Mouse (Mus musculus): Measurements from ENCODE around the gene Pdlim3.
"Not testable (repeated sequence)": the region's sequence is repeated elsewhere in the genome, so short reads cannot be mapped to it uniquely, and the experiment has no call there.

Pdlim3 gene

GRCm38 (mm10) chr8:45885202-45885685 is at the start of gene Pdlim3:
Gene Pdlim3 (plus strand): TSS chr8:45885461.
- DNase-seq (ENCODE audit: low spot score): no peak

DNA sequence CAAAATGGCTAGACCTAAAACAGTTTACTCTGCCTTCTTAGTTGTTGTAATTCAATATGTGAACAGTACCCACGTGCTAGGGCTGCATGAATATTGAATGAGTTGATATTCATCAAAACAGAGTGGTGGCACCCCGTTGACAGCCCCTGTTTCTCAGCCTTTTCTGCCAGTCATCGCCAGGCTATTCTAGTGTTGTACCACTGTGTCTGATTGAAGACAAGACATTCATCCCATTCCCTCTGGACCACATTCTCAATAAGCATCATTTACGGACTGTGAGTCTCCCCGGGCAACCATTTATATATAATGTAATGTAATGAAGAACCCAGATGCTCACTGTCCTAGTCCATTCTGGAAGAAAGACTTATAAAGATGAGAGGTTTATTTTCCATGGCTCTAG is 42.0 kb upstream of the Pdlim3 start:
- DNase-seq (ENCODE audit: low spot score): no peak

DNA sequence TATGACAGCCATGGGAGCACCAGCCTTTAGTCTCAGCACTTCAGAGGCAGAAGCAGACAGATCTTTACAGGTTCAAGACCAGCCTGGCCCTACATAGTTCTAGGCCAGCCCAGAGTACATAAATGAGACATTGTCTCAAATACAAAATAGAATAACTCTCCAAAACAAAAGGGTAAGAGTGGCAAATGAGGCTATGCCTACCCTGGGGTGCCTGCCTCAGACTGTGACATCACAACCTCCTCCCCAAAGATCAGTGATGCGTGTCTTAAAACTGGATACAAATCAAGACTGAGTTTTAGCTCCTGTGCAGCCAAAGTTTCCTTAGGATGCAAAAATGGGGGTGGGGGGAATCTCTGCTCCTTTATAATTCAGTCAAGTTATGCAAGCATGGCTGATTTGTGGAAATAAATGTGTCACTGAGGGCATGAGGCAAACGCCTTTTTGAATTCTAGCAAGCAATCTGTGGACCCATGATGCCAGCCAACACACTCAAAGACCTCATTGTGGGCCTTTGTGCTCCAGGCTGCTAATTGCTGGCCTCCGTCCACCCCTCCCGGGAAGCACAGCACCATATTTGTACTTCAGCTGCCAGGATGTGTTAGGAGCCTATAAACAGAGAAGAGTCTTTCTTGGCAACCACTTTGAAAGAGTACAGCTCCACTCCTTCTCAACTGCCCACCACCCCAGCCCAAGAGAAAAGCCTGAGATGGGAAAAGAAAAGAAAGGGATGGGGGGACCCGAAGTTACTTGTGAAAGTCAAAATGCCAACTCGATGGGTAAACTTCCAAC is 41.0 kb upstream of the Pdlim3 start:
- DNase-seq (ENCODE audit: low spot score): peak; percentile 68

DNA sequence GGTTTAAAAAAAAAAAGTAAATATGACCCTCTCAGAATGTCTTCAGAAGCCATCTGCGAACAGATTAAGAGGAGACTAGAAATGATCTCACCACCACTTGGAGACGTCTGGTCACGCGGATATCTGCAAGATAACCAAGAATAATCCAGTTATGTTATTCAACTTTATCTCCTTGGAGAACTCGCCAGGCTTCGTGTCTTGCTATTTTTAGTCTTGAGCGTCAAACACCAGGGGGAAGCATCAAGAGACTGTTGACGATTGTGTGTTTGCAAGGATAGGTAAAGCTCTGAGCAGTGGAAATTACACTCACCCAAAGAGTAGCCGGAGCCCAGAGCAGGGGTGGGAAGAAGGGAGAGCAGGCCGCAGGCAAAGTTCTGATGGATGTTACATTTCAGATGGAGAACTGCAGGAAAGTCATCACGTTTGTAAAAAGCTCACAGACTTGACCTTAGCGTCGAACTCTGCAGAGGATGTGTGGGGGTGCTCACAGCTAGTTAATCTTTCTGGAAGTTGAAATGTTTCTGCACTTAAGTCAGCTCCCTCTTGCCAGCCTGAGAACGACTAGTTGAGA is 40.3 kb upstream of the Pdlim3 start:
- no peak for DNase-seq (ENCODE audit: low spot score)

DNA sequence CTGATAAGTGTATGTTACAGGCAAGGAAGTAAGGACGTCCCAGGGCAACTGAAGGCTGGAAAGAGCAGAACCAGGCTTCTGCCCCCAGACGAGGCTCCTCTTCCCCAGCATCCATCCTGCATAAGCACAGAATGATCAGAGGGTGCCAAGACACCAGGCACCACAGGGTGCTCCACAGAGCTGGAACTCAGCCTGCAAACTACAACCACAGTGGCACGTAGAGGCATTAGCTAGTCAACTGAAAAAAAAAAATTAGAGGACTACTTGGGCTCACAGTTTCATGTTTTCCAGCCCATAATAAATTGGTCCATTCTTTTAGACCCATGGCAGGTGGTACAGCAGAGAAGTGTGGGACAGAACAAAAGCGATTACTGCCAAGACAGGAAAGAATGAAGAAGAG is 39.4 kb upstream of the Pdlim3 start:
- DNase-seq (ENCODE audit: low spot score): no peak

GRCm38 (mm10) chr8:45855118-45855517 is 30.1 kb upstream of the Pdlim3 start:
- DNase-seq (ENCODE audit: low spot score): no peak

- no peak for DNase-seq (ENCODE audit: low spot score)
These were observed 27.5 kb upstream of the Pdlim3 start for GRCm38 (mm10) chr8:45857734-45858133.

DNA sequence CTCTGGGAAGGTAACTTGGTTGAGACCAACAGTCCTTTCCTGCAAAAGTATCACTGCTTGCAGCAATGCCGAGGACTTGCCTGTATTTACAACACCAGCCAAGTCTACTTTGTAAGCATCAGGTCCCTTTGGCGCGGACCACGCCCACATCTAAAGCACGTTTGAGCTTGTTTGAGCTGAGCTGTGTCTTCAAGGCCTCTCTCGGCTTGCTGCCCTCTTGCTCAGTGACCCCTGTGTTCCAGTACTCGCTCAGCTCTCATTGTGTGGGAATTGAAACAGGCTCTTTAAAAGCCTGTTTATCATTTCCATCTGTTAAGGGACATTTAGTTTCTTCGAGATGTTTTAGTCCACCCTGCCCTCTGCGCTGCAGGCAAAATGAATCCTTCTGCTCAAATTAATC is 26.9 kb upstream of the Pdlim3 start:
- no peak for DNase-seq (ENCODE audit: low spot score)

DNA sequence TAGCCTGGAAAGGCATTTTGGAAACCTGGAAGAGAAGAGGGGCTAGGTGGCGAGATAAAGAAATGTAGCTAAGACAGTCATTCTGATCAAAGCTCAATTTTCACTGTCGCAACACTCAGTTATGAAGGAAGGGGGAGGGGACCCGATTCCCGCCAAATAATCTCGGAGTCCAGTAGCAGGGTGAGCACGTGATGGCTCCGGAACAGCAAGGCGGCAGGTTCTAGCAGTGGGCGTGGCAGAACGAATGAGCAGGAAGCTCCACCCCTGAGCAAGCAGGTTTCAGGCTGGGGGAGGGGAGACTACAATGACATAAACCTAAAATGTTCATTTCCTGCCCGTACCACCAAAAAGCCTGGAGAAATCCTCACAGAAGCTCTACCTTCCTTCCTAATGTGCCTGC is 13.7 kb upstream of the Pdlim3 start:
- not testable (repeated sequence) for DNase-seq (ENCODE audit: low spot score)

GRCm38 (mm10) chr8:45872077-45872476 is 13.2 kb upstream of the Pdlim3 start:
- DNase-seq (ENCODE audit: low spot score): no peak

- DNase-seq (ENCODE audit: low spot score): peak; percentile 47
These were observed 10.2 kb upstream of the Pdlim3 start for GRCm38 (mm10) chr8:45874945-45875626.

GRCm38 (mm10) chr8:45876397-45876796 is 8.9 kb upstream of the Pdlim3 start:
- DNase-seq (ENCODE audit: low spot score): no peak

DNA sequence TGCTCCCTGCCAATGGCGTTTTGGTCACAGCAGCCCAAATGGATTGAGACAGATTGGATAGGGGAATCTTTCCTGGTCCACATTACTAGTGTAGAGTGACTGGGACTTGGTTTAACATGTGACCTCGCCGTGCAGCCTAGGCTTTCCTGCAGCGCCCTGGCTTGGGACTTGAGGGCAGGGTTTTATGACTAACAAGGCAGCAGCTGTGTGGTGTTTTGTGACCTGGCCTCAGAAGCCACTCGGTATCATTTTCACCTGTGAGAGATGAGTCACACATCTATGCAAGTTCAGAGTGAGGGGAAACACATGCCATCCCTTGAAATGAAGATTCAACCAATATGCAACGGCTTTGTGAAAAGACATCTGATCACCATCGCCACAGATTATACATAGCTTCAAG is 7.6 kb upstream of the Pdlim3 start:
- no peak for DNase-seq (ENCODE audit: low spot score)

DNA sequence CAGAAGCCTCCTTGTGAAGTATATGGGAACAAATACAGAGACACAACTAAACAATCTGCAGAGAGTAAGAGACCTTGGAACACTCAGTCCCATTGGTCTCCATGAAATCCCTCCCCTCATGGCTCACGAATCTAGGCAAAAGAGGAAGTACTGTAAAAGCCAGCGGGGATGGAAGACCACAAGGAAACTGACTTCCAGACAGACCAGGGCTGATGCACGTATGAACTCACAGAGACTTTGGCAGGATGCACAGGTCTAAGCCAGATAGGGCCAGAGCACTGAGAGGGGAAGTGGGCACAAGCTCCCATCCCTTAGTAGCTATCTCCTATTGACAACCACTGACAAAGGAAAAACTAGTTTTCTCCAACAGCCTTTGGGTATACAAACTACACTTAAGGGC is 4.8 kb upstream of the Pdlim3 start:
- DNase-seq (ENCODE audit: low spot score): no peak

DNA sequence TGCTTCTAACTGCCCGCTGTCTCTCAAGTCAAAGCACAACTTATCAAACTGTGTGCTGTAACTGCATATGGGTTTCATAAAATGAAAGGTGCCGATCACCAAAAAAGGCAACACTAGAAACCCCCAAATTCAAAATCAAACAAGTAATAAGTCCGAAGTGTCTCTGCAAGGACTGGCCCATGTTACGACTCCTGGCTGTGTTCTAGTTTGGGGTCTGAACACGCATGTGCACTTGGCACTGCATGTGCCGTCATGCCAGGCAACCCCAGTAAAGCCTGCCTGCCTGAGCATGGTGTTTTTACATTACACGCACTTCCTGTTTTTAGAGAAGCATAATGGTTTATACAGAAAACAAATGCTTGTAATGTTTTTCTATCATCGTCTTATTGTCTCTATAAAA is 3.5 kb upstream of the Pdlim3 start:
- DNase-seq (ENCODE audit: low spot score): no peak

DNA sequence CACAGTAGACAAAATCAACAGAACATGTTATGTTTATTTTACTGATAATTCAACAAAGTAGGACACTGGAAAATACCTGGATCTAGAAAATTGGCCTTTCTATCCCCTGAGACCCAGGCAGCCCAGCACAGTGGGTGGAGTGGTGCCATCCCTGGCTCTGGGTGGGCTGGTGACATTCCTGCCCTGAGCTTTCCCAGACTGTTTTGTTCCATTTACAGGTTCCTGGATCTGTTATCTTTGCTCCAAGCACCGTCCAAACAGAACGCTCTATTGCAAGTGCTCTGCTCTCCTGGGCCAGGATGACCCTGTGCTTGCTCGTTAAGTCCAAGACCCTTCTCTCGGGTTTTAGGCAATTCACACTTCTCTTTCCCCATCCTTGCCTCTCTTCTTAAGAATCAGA is 1.5 kb upstream of the Pdlim3 start:
- DNase-seq (ENCODE audit: low spot score): no peak

- DNase-seq (ENCODE audit: low spot score): no peak
These were observed 709 bp upstream of the Pdlim3 start for GRCm38 (mm10) chr8:45884552-45884951.

GRCm38 (mm10) chr8:45885775-45886174 is 514 bp downstream of the Pdlim3 start:
- no peak for DNase-seq (ENCODE audit: low spot score)

DNA sequence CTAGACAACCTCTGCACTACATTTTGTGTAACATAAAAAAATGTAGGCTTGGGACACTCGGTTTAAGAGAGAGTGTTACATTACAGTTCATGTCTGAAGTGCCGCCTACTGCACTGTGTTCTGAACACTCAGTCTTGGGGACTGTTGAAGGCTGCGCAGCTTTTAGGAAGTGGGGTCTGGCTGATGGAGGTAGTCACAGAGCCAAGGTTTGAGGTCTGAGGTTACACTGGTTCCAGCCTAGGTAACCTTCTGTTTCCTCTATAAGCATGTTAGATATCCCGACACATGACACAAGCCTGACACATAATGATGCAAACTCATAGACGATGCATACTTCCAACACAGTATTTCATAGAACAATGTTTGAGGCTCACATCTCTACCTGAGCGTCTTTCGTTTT is 4.5 kb downstream of the Pdlim3 start:
- no peak for DNase-seq (ENCODE audit: low spot score)

- DNase-seq (ENCODE audit: low spot score): no peak
These were observed 11.3 kb downstream of the Pdlim3 start for GRCm38 (mm10) chr8:45896590-45896989.

DNA sequence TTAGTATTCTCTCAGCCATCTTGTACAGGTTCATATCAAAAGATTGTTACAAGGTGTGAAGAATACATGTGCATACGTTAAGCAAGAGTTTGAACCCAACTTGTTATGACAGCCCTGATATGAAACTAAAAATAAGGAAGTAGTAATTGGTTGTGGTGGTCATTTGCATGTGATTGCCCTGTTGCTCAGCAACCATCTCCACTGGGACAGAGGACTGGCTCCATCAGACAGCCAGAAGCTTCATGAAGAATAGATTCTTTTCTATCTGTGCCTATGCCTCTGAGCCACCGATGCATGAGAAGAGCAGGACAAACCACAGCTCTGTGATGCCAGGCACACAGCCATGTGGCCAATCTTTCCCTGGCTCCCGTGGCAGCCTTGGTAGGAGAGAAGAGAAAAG is 14.5 kb downstream of the Pdlim3 start:
- no peak for DNase-seq (ENCODE audit: low spot score)

DNA sequence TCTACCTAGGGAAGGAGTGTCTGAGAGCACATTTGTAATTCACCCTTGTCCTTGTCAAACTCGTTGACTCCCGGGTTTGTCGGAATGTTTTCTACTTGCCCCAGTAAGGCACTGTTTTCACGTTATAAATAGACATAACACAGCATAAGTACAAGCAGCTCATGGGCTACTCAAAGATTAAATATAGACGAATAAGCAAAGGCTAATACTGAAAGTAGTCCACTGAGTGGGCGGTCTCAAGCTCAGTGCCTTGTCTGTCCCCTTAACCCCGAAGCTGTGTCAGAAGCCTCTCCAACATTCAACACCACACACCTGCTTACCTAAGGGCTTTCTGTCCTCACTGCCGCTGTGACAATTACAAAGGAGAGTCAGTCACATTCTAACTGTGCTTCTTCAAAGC is 16.4 kb downstream of the Pdlim3 start:
- DNase-seq (ENCODE audit: low spot score): no peak

- no peak for DNase-seq (ENCODE audit: low spot score)
These were observed 18.4 kb downstream of the Pdlim3 start for GRCm38 (mm10) chr8:45903659-45904058.

Measured in left cerebral cortex, adult 11 months (tissue).